Mouse (Mus musculus): Measurements from ENCODE around the gene Supt16.

Gene Supt16

DNA sequence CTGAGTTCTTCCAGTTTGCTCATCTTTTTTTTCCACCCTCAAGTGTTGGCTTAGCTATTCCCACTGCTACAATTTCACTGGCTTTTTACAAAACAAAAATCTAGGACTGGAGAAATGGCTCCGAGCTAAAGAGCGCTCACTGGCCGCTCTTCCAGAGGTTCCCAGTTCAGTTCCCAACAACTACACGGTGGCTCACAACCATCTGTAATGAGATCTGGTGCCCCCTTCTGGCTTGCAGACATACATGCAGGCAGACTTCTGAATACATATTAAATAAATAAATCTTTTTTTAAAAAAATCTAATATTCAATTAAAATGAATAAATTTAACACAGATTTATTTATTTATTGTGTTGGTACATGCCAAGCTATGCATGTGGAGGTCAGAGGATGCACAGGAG lies 50.7 kb downstream of the Supt16 start:
- no peak for DNase-seq (ENCODE audit: low read depth, low spot score)

DNA sequence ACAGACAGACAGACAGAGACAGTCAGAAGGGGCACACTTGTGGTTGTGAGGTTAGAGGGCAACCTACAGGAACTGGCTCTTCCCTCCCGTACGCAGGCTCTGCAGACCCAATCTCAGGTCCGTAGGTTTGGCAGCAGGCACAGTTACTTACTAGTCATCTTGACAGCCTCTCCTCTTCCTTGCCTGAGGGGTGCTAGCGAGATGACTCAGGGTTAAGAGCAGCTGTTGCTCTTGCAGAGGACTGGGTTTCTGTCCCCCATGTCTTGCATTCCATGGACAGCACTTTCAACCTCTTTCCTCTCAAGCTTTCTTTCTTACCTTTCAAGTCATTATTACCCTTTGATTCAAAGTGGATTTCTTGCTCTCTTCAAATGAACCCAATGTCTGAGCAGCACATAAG lies 53.1 kb downstream of the Supt16 start:
- DNase-seq (ENCODE audit: low read depth, low spot score): no peak

DNA sequence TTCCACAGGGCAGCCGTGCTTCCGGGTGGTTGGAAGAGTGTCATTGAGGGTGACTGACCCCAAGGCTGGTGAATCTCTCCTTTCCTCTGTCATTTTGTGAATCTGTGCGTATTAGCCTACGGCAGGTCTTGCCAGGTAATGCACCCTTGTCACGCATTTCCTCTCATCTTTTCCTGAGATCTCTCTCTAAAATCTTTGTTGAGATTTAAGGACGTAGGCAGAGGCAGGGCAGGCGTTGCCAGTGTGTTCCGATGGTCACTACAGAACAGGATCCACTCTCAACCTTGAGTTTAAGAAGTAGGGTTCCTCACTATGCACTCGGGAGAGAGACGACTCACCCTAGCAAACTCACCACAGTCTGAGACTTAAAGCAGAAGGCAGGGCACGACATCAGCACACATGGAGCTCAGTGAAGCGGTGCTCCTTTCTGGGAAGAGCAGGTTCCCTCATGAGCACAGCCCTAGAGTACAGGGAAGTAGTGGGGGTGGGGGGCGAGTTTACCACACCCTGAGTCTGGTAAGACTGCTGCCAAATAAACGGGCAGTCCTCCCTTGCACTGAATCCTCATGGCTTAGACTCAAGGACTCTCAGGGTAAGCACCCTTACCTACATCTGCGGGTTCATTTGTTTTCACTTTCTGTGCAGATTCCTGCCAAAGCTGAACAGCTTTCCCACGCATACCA lies 55.6 kb downstream of the Supt16 start:
- DNase-seq (ENCODE audit: low read depth, low spot score): no peak

DNA sequence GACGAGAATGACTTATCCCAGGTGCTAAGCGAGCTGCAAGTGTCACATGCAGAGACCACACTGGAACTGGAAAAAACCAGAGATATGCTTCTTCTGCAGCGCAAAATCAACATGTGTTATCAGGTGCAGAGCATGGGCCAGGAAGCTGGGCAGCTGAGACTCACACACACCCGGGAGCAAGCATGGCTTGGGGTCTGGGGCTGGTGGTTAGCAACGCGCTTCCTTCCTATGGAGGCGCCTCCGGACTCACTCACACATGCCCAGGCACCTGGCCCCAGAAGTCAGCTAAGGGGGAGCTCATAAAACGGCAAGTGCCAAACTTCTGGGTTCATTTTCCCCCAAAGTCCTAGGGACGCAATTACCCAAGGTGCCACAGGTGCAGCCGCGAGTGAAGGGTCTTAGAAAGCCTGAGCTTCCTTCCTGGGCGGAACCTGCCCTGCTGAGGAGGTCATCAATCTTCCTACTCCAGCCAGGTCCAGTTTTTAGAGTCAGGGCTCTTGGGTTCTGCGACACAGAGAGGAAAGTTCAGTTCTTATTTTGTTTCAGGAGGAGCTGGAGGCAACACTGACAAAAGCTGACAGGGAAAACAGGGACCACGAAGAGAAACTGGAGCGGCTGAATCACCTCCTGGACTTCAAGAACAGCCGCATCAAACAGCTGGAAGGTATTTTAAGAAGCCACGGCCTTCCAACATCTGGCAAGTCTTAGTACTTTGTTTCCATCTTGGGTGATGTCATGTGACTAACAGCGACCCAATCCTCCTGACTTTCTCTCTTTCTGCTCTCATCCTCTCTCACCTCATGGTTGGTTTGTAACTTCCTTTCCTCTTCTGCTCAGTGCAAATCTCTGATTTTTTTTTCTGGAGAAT lies 56.4 kb downstream of the Supt16 start:
- no peak for DNase-seq (ENCODE audit: low read depth, low spot score)

DNA sequence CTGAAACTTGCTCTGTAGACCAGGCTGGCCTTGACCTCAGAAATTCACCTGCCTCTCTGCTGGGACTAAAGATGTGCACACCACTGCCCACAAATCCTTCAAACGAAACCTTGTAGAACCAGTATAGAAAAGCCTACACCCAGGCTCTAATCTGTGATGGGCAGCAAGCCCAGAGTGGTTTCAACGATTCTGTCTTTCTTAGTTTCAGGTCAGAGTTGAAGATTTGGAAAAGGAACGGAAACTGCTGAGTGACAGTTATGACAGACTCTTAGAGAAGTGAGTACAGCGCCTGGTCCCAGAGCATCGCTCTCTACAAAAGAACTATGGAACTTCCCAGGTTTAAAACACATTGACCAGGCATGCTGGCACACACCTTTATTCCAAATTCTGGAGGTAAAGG lies 63.6 kb downstream of the Supt16 start:
- DNase-seq (ENCODE audit: low read depth, low spot score): no peak

DNA sequence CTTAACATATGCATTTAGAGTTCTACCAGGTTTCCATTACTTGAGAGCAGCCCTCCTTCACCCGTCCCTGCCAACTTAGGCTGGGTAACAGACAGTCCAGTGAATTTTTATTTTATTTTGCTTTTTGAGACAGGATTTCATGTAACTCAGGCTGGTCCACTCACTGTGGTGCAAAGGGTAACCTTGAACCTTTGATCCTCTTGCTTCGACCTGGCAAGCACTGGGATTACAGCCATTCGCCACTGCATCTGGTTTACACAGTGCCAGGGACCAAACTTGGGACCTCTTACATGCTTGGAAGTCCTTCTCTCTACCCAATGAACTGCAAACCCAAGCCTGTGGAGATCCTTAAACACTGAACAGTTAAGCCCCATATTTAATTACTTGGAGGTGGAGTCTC lies 72.6 kb downstream of the Supt16 start:
- DNase-seq (ENCODE audit: low read depth, low spot score): no peak

DNA sequence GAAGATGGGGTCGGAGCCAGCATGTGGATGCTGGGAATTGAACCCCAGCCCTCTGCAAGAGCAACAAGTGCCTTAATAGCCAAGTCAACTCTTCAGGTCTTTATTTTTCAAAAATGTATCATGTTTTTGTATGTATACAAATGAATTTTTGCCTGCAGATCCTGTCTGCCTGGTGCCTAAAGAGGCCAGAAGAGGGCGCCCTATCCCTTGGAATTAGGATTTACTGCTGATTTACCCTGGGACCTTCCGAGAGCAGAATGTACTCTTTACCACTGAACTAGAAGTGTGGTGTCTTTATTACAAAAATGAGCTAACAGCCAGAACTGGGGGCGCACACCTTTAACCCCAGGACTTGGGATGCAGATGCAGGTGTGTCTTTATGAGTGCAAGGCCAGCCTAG lies 73.3 kb downstream of the Supt16 start:
- no peak for DNase-seq (ENCODE audit: low read depth, low spot score)

DNA sequence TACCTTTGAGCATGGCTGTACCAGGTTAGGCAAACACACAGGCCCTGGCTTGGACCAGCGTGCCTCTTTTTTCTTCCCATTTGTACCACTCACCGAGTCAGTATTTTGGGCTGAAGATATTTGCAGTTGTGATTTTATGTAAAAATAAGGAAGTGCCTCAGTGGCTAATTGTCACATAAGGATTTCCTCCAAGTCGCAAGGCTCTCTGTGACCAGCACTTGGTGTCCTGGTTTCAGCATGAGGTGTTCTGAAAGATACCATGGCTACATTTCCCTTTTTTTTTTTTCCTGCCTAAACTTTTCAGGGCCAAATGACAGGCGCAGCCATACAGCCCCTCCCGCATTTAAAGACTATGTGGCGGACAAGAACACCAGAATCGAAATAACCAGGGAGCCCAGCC lies 77.0 kb downstream of the Supt16 start:
- no peak for DNase-seq (ENCODE audit: low read depth, low spot score)

DNA sequence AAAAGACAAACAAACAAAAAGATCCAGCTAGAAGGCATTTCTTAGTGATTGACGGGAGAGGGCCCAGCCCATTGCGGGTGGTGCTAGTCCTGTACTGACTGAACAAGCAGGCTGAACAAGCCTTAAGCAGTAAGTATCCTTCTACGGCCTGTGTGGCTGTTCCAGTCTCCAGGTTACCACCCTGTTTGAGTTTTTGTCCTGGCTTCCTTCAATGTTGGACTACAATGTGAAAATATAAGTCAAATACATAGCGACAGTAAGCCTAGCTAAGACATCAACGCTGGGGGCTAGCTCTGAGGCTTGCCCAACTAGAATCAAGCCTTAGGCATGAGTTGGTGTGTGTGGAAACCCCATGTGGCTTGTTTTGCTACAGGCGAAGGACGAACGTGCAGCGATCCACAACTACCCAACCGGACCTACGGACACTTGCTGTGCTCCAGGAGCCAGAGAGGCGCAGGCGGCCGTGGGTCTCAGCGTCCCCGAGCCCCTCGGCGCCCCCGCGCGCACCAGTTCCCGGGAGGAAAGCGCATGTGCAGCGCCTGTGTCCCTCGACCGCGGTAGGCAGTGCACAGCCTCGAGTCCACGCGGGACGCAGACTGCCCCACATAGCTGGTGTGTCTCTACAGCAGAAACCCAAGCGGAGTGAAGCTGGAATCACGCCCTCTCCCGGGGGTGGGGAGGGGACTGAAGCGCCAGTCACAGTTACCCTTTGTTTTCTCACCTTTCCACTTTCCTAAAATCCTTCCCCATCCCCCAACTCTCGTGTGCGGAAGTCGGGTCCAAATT lies 78.2 kb downstream of the Supt16 start:
- no peak for DNase-seq (ENCODE audit: low read depth, low spot score)

DNA sequence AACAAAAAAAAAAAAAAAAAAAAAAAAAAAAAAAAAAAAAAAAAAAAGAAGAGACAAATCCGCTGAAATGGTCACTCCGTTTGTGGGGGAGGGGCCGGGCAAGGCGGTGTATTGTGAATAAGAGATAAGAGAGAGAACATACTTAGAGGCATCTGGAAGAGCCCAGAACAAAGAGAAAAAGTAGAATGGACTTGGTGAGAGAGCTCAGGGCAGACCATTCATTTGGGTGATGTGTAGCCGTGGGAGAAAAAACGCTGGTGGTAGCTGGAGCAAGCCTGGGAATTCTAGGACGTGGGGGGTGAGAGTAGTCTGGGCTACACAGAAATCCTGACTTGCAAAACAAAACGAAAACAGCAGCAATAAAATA lies 78.8 kb downstream of the Supt16 start:
- DNase-seq (ENCODE audit: low read depth, low spot score): no peak

DNA sequence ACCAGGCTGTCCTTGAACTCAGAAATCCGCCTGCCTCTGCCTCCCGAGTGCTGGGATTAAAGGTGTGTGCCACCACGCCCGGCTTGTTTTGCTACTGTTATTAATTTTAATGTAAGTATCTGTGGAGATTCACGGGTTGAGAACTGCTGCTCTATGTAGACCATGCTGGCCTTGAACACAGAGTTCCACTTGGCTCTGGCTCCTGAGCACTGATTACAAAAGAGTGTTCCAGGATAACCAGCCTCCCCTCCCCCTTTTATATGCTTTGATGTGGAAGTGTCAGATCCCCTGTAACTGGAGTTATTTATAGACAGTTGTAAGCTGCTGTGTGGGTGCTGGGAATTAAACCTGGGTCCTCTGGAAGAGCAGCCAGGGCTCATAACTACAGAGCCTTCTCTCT lies 80.0 kb downstream of the Supt16 start:
- DNase-seq (ENCODE audit: low read depth, low spot score): no peak

DNA sequence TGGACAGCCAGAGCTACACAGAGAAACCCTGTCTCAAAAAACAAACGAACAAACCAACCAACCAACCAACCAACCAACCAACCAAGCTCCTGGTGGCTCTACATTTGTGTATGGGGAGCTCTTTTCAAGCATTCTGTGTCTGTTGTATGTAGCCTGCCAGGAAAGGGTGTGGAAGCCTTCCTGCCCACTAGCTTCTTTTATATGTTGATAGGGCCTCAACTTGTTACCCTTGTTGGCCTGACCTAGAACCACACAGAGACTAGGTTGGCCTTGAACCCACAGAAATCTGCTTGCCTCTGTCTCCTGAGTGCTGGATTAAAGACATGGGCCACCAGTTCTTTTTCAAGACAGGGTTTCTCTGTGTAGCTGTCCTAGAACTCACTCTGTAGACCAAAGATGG lies 83.1 kb downstream of the Supt16 start:
- DNase-seq (ENCODE audit: low read depth, low spot score): no peak
